Mouse (Mus musculus) CD4-positive, CD25-positive, alpha-beta regulatory T cell, adult 2 months (primary cell): ENCODE results near the gene Dmrt1.

ENCODE experiments used
- DNase-seq: peaks from one replicate; pipeline ENCODE4 v3.0.0-alpha.2; 2012; ENCODE audit warnings: low read depth, low spot score

Dmrt1 gene

DNA sequence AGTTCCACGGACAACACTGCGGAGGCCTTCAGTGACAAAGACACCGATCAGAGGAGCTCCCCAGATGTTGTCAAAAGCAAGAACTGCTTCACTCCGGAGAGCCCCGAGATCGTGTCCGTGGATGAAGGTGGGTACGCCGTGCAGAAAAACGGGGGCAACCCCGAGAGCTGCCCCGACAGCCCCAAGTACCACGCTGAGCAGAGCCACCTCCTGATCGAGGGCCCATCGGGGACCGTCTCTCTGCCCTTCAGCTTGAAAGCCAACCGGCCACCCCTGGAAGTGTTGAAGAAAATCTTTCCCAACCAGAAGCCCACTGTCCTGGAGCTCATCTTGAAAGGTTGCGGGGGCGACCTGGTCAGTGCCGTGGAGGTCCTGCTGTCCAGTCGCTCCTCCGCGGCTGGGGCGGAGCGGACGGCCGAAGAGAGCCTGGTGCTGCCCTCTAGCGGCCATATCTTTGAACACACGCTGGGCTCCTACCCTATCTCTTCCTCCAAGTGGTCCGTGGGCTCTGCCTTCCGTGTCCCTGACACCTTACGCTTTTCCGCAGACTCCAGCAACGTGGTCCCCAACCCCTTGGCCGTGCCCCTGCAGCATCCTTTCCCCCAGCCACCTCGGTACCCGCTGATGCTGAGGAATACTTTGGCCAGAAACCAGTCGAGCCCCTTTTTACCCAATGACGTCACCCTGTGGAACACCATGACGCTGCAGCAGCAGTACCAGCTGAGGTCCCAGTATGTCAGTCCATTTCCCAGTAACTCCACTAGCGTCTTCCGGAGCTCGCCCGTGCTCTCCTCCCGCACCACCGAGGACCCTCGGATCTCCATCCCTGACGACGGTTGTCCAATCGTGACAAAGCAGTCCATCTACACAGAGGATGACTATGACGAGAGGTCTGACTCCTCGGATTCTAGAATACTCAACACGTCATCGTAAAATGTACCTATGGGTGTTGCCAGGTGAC, 117.2 kb downstream of the Dmrt1 start:
- DNase-seq: peak; percentile 55

DNA sequence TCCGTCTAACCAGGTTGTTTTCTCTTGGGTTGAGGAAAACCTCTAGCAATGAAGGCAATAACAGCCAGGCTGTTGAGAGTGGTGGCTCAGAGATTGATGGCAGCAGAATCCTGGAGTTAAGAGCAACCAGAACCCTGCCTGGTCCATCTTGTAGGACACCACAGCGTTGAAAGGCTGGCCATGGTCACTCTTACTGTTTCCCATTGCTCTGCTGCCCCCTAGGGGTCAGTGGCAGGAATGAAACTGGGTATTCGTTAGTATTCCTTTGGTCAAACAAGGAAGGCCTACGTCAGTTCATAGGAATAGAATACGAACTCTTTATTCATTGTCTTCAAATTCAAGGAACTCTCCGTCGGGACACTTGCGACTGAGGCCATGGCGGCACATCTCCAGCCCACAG, 123.1 kb downstream of the Dmrt1 start:
- DNase-seq: peak; percentile 40

DNA sequence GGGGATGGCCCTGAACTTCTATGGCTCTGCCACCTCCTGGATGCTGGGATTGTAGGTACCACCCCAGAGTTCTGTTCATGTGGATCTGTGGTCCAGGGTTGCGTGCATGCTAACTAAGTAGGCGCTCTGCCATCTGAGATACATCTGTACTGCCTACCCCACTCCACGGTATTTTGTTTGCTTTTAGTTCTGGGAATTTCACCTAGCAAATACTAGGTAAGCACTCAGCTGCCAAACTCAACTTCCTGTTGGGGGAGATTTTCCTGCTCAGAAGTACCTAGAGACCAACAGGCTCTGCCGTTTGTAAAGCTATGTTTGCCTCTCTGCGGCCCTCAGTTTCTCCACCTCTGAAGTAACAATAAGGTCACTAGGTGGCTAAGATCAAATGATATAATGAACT, 129.7 kb downstream of the Dmrt1 start:
- no peak for DNase-seq

DNA sequence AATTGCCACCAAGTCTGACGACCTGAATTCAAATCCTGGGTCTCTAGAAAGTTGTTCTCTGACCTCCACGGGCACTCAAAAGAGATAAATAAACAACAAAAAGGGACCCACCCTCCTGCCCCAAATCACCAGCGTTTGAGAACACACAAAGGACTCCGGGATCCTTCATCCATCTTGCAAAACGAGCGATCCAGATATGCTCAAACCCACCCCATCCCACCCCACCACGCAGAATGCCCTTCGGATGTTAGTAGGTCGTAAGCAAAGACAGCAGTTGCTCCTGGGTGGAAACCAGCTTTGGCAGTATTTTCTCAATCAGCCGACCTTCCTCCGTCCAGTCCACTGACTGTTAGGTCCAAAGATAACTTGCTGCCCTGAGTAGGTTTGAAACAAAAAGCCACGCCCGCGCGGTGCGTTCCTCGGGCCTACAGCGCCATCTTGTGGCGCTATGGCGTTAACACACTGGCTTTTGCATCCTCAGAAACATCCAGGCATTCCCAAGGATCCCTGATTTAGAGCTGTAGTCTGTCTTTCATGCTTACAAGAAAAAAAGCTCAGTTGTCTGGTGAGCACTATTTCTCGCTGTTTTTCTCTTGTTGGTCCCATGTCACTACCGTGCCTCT, 130.3 kb downstream of the Dmrt1 start:
- DNase-seq: peak; percentile 8

DNA sequence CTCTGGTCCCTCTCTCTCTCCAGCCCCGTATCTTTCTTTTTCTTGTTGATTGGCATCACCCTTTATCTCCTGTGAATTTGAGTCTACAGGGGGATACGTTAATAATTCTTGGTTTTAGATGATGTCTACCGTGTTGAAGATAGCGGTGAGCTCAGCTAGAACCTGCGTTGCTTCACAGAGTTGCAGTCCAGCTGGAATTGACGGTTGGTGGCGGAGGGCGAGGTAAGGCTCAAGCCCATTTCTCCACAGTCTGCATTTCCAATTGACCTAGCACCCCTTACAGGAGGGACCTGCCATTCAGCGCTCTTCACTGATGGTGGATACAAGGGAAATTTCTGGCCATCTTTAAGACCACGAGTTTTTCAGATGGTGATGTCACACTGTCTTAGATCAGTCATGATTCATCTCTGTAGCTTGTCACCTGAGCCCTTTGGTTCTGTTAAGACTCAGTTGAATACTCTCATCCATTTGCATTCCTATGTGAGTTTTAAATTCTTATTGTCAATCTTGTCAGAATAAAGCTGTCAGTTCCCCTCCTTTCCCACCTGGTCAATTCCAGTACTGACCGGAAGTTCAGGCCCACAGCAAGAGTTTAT, 133.4 kb downstream of the Dmrt1 start:
- no peak for DNase-seq

DNA sequence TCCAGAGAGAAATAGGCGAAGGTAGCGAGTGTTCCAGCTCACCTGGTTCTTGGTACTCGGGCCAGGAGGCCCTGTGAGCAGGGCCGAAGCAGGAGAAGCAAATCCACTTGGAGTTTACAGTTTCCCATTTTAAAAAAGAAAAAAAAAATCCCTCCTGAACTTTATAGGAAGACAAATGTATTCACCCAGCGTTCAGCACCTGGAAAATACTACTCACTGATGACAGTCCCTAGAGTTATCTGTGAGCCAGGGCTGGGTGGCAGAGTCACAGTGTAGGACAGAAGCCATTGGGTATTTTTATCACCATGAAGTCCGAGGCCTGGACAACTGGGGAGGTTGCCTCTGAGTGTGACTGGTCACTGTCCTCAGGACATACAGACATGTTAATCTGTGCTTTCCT, 136.4 kb downstream of the Dmrt1 start:
- no peak for DNase-seq

DNA sequence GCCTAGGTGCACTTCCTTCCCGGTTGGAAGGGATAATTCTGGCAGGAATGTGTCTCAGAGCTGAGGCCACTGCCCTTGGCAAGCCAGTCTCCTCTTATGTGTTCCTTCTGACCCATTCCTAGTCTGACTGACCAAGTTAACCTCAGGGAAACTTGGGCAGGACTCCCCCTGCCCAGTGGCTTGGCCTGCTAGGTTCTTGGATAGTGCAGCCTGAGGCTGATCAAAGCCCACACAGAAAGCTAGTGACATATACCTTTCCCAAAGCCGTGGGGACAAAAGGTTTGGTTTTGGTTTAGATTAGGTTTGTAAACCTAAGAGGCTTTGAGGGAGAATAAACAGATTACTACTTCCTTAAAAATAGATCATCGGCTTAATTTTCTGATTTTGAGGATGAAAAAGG, 141.7 kb downstream of the Dmrt1 start:
- DNase-seq: no peak

DNA sequence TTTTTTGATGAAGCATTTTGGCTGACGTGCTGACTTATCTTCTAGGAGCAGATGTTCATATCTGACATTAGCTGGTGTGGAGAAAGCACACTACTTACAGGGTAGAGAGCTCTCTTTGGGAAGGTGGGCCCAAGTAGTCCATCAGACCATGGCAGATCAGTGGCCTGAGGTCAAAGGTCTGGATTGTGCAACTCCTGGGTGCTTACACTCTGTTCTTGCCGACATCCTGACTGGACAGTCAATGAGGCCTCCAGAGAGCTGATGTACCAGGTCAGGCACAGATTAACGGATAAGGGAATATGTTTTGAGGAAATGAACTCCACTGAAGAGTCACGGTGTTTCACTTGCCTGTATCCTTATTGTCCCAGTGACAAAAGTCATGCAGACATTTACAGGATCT, 143.3 kb downstream of the Dmrt1 start:
- no peak for DNase-seq

DNA sequence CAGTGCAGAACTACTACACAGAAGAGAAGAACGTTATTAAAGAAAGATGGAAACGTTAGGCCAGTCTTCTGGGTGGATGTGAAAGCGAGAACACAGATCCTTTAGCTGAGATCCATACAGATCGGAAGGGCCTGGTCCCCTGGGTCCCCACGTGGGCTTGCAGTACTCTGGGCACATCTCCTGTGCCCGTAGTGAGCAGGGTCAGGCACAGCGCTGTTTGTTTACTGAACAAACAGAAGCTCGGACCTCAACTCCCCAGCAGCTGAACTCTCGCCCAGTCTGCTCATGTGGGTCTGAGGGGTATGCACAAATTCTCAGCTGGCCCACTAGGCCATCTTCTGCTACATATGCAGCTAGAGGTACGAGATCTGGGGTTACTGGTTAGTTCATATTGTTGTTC, 145.1 kb downstream of the Dmrt1 start:
- DNase-seq: no peak

DNA sequence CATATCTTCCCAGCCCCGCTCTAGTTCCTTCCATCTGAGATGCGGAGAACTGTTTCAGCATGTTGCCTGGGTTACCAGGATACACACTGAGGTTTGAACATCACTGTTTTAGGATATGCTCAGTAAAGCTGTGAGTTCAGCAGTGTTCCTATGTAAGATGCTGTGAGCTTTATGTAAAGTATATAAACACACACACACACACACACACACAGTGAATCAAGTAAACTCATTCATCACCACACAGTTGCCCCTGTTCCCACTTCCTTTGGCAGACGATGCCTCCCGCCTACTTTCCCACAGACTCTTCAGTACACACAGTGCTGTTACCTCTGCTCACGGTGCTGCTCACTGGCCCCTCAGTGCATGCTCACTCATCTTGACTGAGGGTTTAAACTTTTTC, 147.1 kb downstream of the Dmrt1 start:
- DNase-seq: no peak
